Mouse (Mus musculus): ENCODE results near the gene Gabarapl2.

Gene Gabarapl2

GRCm38 (mm10) chr8:111940171-111941100, at the start of gene Gabarapl2:
Gene Gabarapl2, plus strand, starts transcription at chr8:111940703.
- DNase-seq (ENCODE audit: low spot score in 2 of 2): peak; percentile 95 to 99

DNA sequence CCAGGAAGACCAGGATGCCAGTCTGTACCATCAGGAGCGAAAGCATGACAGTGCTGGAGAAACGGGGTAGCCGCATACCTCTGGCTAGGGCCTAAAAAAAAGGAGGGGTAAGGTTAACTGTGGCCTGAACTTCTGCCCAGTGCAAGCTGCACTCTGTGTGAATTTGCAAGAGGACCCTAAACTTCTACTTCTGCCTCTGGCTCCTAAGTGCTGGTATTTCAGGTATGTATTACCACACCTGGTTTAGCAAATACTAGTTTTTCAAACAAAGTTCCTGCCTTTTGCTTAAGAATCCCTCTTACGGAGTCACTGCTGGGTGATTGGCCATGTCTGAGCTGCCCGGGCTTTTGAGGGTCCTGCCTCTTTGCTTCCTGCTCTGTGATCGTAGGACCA, 49.6 kb upstream of the Gabarapl2 start:
- DNase-seq (ENCODE audit: low spot score in 2 of 2): no peak

DNA sequence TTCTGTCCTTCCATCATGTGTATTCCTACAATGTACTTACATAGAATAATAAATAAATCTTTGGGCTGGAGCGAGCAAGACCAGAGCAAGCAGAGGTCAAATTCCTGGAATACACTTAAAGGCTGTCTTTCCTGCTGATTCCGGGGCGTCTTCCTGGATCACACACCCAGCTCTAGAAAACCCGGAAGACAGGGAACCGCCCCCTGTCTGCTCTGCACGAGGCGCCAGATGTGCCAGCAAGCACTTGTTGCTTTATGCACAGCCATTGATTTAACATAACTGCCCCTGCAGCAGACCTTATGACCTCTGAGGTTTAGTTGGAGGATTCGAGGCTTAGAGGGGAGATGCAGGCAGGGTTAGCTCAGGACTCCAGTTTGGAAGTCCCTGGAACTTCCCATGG, 48.5 kb upstream of the Gabarapl2 start:
- no peak for DNase-seq (ENCODE audit: low spot score in 2 of 2)

GRCm38 (mm10) chr8:111892615-111893014, 47.9 kb upstream of the Gabarapl2 start:
- no peak for DNase-seq (ENCODE audit: low spot score in 2 of 2)

GRCm38 (mm10) chr8:111894955-111895354, 45.5 kb upstream of the Gabarapl2 start:
- DNase-seq (ENCODE audit: low spot score in 2 of 2): no peak

DNA sequence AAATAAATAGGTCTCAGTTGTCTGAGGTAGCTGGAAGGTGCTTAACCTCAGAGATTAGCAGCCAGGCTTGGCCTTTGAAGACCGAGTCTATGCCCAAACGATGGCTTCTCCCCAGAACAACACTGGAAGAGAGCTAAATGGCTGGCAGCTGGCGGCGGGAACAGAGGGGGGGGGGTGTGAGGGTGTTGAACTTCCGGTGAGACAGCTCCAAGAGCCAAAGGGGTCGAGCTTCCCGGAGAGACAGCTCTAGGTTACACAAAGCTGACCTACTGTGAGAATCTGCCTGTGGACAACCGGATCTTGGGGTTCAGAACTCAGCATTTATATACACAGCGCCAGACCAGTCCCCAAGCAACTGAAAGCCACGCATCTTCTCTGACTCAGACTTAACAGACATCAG, 41.9 kb upstream of the Gabarapl2 start:
- DNase-seq (ENCODE audit: low spot score in 2 of 2): no peak

- DNase-seq (ENCODE audit: low spot score in 2 of 2): no peak
Measured at GRCm38 (mm10) chr8:111902080-111902479, 38.4 kb upstream of the Gabarapl2 start.

- no peak for DNase-seq (ENCODE audit: low spot score in 2 of 2)
Measured at GRCm38 (mm10) chr8:111905500-111906121, 34.9 kb upstream of the Gabarapl2 start.

DNA sequence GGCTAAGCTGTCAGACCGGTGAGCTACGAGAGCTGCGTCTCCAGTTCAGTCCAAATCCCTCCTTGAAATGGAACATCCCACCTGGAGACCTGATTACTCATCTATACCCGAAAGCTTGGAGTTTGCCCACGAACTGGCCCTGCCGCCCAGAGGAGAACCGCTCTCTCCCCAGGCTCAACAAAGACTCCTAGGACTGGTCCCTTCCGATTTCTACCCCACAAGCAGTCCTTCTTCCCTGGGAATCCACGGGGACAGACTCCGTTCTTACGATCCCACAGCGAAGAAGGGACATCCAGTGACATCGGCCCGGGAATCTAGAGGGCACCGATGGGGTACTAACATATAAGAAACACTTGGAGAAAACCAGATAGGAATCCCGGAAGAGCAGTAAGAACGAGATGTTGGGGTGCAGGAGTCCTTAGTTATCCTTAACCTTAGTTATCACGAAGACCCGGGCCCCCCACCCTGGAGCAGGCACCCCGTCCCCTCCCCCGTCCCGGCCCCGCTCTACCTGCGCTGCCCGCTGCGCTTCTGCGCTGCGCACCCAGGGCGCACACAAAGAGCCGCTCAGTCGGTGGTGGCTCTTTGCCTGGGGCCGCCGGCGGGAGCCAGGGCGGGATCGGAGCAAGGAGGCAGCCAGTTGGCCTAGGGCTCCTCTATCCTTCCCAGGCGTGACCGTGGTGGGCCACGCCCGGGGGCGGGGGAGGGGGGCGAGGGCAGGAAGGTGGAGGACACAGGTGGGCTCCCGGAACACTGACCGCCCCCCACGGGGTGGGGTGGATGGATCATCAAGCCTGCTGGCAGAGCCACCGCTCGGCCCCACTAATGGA, 30.7 kb upstream of the Gabarapl2 start, which contains the start of gene Chst5:
TSS of gene Chst5 (minus strand) at position 827 of the 830 bp plus-strand sequence.
- DNase-seq (ENCODE audit: low spot score in 2 of 2): no peak

- no peak for DNase-seq (ENCODE audit: low spot score in 2 of 2)
Measured at GRCm38 (mm10) chr8:111911572-111911971, 28.9 kb upstream of the Gabarapl2 start.

- no peak for DNase-seq (ENCODE audit: low spot score in 2 of 2)
Measured at GRCm38 (mm10) chr8:111912860-111913432, 27.6 kb upstream of the Gabarapl2 start.

GRCm38 (mm10) chr8:111919663-111920062, 20.8 kb upstream of the Gabarapl2 start:
- peak in 1 of 2 experiments; percentile 38 for DNase-seq (ENCODE audit: low spot score in 2 of 2)

- no peak for DNase-seq (ENCODE audit: low spot score in 2 of 2)
Measured at GRCm38 (mm10) chr8:111920971-111921370, 19.5 kb upstream of the Gabarapl2 start.

DNA sequence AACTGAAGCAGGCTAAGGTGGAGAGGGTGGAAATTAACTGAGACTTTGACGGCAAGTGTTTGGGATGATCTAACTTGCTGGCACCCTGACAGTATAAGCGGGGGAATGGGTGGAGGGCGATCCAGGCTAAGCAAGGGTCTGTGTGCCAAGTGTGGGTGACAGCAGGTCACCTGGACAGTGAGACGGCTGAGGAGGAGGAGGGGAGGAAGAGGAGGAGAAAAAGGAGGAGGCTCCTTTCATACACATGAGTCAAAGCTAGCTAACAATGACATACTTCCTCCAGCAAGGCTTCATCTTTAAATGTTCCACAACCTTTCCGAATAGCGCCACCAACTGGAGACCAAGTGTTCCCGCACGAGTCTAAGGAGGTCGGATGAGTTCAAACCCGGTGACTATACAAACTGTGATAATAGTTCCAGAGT, 17.1 kb upstream of the Gabarapl2 start:
- peak in 1 of 2 experiments; percentile 79 for DNase-seq (ENCODE audit: low spot score in 2 of 2)

DNA sequence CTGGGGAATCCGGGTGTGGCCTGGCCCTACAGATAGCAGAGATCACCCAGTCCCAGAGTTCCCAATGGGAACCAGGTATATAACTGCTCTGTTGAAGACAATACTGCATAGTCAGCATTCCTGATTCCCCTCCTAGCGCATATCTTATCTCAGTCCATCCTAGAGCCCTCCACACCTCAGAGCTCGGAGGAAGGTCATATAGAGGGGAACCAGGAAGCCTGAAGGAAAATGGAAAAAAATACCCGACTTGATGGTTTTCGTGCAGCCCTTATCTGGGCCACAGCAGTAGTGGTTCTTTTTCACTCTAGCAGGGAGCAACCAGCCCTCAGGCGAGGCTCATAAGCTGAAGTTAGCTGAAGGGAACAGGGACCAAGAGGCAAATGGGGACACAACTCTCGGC, 15.5 kb upstream of the Gabarapl2 start:
- no peak for DNase-seq (ENCODE audit: low spot score in 2 of 2)

GRCm38 (mm10) chr8:111929648-111930344, 10.7 kb upstream of the Gabarapl2 start:
- DNase-seq (ENCODE audit: low spot score in 2 of 2): peak in 1 of 2 experiments; percentile 58

GRCm38 (mm10) chr8:111931721-111932120, 8.8 kb upstream of the Gabarapl2 start:
- DNase-seq (ENCODE audit: low spot score in 2 of 2): no peak

- peak; percentile 54 to 88 for DNase-seq (ENCODE audit: low spot score in 2 of 2)
Measured at GRCm38 (mm10) chr8:111932580-111933336, 7.7 kb upstream of the Gabarapl2 start.

DNA sequence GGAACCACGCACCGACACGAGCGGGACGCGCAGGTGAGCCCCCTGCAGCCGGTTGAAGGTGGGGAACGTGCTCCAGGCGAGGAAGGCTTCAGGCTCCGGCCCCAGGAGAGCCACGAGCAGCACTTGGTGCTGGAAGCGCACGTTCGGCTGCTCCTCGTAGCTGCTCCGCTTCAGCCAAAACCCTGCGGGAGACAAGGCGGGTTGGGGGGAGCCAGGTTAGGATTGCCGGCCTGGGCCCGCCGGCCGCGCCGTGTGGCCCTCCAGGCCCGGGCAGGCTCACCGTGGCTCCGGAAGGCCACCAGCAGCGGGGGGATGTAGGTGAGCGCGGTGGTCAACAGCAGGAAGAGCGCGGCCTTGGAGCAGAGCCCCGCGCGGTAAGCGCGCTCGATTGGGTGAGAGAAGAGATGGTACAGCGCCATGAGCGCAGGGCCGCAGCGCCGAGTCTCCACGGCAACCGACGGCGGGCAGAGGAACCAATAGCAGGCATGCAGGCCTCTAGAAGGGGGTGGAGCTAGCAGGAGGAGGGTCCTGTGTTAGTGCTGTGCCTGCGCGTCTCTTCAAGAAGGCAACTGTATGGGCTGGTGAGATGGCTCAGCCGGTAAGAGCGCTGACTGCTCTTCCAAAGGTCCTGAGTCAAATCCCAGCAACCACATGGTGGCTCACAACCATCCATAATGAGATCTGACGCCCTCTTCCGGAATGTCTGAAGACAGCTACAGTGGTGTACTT, 7.0 kb upstream of the Gabarapl2 start, which contains the start of gene Tmem231:
TSS of gene Tmem231 (minus strand) at position 534 of the 729 bp plus-strand sequence.
- peak; percentile 82 to 94 for DNase-seq (ENCODE audit: low spot score in 2 of 2)
